Mouse (Mus musculus): ENCODE results near the gene 4933417A18Rik. TPM values are rescaled to one million over a fixed set of nuclear protein-coding genes. Genes with fewer than 3 reads are reported as not detected.
"Not testable (repeated sequence)": the region's sequence is repeated elsewhere in the genome, so short reads cannot be mapped to it uniquely, and the experiment has no call there.

4933417A18Rik gene
- polyA plus RNA-seq, 1 experiment from 2014 or later = not detected

DNA sequence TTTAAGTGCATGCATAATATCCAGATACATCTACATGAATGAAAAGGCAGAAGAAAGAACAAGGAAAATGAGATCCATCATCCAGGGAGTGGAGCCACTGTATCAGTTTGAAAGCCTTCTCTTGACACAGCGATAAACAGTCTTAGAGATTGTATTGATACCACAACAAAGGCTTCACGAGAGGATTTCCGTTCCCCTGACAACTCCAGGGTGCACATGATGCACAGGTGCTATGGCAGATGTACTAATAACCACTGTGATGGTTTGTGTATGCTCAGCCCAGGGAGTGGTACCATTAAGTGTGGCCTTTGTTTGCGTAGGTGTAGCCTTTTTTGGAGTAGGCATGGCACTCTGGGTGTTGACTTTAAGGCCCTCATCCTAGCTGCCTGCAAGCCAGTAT, 32.7 kb downstream of the 4933417A18Rik start:
- H3K4me1 ChIP-seq = no peaks in the 10 kb centered on the region
- 74% methylated on average over 4 of the region's 4 CpGs for WGBS
- no peak overlapping the region for H3K27ac ChIP-seq (replicated peaks)
- no peaks in the 10 kb centered on the region for H3K9me3 ChIP-seq (replicated peaks)
- no peaks in the 10 kb centered on the region for H3K36me3 ChIP-seq
- no peaks in the 10 kb centered on the region for H3K27me3 ChIP-seq
- no peak overlapping the region for H3K4me2 ChIP-seq (replicated peaks)
- no peak overlapping the region for H3K9ac ChIP-seq
- no peak overlapping the region for H3K4me3 ChIP-seq (replicated peaks)
- no peak for ATAC-seq (ENCODE audit: insufficient number of reproducible peaks, low FRiP score, low TSS enrichment, low read depth)

- H3K4me2 ChIP-seq (replicated peaks); H3K9ac ChIP-seq; H3K36me3 ChIP-seq; H3K4me1 ChIP-seq; H3K27ac ChIP-seq (replicated peaks); H3K9me3 ChIP-seq (replicated peaks); H3K27me3 ChIP-seq; ATAC-seq (ENCODE audit: insufficient number of reproducible peaks, low FRiP score, low TSS enrichment, low read depth); H3K4me3 ChIP-seq (replicated peaks): not testable (repeated sequence)
- 82% methylated on average over 3 of the region's 3 CpGs for WGBS
These were observed 33.9 kb downstream of the 4933417A18Rik start for GRCm38 (mm10) chr13:34958158-34958557.

DNA sequence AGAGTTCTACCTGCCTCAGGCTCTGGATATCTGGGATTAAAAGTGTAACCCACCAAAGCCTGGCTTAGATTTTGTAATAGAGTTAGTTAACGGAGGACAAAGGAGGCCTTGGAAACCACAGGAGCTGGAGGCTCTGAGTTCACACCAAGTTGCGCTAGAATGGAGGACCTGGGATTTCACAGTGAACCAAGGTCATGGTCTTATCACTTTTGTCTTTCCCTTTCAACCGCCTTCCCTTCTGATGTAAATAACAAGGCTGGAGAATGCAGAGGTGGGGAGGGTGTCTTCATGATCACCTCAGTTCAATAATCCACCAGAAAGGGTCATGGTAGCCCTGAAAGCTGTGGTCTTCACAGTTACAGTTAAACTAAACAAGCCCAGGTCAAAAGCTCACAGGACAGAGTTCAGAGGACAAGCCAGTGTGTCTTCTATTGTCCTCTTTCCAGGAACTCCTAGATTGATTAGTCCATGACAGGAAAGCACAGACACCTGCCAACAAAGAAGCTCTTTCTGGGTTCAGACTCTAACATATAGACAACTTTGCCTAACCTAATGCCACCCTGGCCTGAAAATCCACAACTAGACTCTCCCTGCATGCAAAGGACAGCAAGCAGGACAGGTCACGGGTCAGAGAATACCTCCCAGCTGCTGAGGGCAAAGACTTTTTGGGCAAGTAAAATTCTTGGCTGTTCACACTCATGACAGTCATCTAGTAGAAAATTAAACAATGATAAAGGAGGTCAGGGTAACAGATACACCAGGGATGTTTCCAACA, 37.0 kb downstream of the 4933417A18Rik start:
- no peak for ATAC-seq (ENCODE audit: insufficient number of reproducible peaks, low FRiP score, low TSS enrichment, low read depth)
- 0 out of 2 replicates have a peak, but pooled peaks cover 4% of the 10 kb centered on the region for H3K4me1 ChIP-seq
- H3K27ac ChIP-seq (replicated peaks) = no peak overlapping the region
- H3K4me2 ChIP-seq (replicated peaks) = no peak overlapping the region
- H3K36me3 ChIP-seq = no peaks in the 10 kb centered on the region
- H3K4me3 ChIP-seq (replicated peaks) = no peak overlapping the region
- H3K27me3 ChIP-seq = peaks cover 10% of the 10 kb centered on the region
- H3K9me3 ChIP-seq (replicated peaks) = no peaks in the 10 kb centered on the region
- 80% methylated on average over 4 of the region's 4 CpGs for WGBS
- no peak overlapping the region for H3K9ac ChIP-seq

DNA sequence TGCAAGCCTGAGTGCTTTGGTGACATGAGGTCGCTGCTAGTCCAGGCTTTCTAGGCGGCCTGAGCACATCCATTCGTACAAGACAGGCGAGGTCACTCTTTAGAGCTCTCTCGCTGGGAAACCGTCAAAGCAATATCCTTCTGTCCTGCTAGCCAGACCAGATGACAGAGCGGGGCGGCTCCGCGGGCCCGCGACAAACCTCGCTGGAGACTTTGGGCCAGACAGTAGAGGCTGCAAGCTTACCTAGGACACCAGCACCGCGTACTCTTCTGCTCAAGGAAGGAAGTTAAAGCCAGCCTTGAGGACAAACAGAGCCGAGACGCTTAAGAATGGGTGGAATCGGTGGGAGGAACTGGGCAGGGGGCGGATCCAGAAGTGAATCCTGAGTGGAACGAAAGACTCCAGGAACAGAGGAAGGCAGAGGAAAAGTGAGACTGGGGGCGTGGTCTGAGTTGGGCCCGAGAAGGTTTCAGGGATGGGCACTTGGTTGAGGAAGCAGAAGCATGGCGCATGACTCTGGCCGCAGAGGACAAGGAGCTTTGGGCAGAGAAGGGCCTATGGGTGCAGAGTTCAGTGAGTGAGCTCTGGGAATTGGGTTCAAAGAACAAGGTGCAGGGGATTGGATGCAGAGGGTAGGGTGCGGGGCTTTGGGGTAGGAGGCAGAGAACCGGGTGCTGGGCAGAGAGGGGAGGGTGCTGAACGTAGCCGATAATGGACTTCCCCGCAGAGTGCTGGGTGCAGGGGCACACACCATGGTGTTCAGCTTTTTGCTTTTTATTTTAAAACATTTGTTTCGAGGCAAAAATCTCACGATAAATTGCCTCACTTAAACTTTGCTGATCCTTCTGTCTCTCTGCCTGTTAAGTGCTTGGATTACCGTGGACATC, 39.5 kb downstream of the 4933417A18Rik start, which contains the start of gene Eci3:
TSS of gene Eci3 (minus strand) at position 300 of the 887 bp plus-strand sequence.
- H3K4me3 ChIP-seq (replicated peaks) = peak within 1 kb of the TSS; percentile 46
- 2% methylated on average over 32 of the region's 32 CpGs for WGBS
- 0 out of 2 replicates have a peak, but pooled peaks cover 4% of the 10 kb centered on the region for H3K4me1 ChIP-seq
- peak within 1 kb of the TSS; percentile 69 for H3K4me2 ChIP-seq (replicated peaks)
- H3K27ac ChIP-seq (replicated peaks) = no peak within 1 kb of the TSS
- no peaks in the 10 kb centered on the region for H3K9me3 ChIP-seq (replicated peaks)
- H3K9ac ChIP-seq = peak within 1 kb of the TSS; percentile 18; the same call in 1 of the 2 replicates
- no peaks in the 10 kb centered on the region for H3K36me3 ChIP-seq
- H3K27me3 ChIP-seq = peaks cover 10% of the 10 kb centered on the region
- ATAC-seq (ENCODE audit: insufficient number of reproducible peaks, low FRiP score, low TSS enrichment, low read depth) = peak; percentile 70

DNA sequence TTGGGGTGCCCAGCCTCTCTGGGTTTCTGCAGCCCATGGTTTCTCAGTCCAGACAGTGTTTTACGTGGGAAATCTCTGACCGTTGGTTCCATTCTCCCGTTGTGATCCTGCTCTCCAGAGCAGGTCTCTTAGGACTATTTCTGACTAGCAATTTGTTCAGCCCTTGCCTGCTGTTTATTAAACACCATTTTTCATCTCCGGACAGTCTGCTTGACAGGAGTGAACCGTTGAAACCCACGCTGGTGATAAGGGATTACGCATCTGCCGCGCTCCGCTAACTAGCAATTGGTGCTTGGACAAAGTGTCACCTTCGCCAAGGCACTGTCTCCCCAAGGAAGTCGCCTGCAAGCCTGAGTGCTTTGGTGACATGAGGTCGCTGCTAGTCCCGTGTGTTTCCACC, 40.2 kb downstream of the 4933417A18Rik start:
- H3K9ac ChIP-seq = 0 out of 2 replicates have a peak overlapping the region, but pooled peaks have one; percentile 12
- H3K27ac ChIP-seq (replicated peaks) = no peak overlapping the region
- peak overlapping the region; percentile 69 for H3K4me2 ChIP-seq (replicated peaks)
- peaks cover 10% of the 10 kb centered on the region for H3K27me3 ChIP-seq
- 3% methylated on average over 14 of the region's 14 CpGs for WGBS
- 0 out of 2 replicates have a peak, but pooled peaks cover 4% of the 10 kb centered on the region for H3K4me1 ChIP-seq
- H3K36me3 ChIP-seq = no peaks in the 10 kb centered on the region
- H3K9me3 ChIP-seq (replicated peaks) = no peaks in the 10 kb centered on the region
- ATAC-seq (ENCODE audit: insufficient number of reproducible peaks, low FRiP score, low TSS enrichment, low read depth) = no peak
- peak overlapping the region; percentile 46 for H3K4me3 ChIP-seq (replicated peaks)

DNA sequence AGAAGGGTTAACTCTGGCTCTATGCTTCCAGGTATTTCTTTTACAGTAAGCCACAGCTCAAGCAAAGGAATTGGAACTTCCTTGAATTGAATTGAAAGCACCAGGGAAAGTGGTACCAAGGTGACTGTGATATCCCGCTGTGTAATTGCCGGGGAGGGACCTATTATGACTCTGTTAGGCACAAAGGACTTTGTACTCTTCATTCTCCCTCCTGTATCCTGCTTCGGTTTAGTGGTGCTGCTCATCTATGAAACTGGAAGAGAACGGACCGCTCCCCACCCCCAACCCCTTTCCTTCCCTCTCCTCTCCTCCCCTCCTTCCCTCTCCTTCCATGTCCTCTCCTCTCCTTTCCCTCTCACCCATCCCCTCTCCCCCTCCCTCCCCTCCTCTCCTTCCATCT, 40.7 kb downstream of the 4933417A18Rik start:
- no peak overlapping the region for H3K27ac ChIP-seq (replicated peaks)
- 9% methylated on average over 5 of the region's 5 CpGs for WGBS
- peaks cover 10% of the 10 kb centered on the region for H3K27me3 ChIP-seq
- no peak for ATAC-seq (ENCODE audit: insufficient number of reproducible peaks, low FRiP score, low TSS enrichment, low read depth)
- peak overlapping the region; percentile 69 for H3K4me2 ChIP-seq (replicated peaks)
- H3K4me3 ChIP-seq (replicated peaks) = peak overlapping the region; percentile 46
- H3K36me3 ChIP-seq = no peaks in the 10 kb centered on the region
- H3K4me1 ChIP-seq = 0 out of 2 replicates have a peak, but pooled peaks cover 4% of the 10 kb centered on the region
- H3K9me3 ChIP-seq (replicated peaks) = no peaks in the 10 kb centered on the region
- no peak overlapping the region for H3K9ac ChIP-seq

GRCm38 (mm10) chr13:34965647-34966046, 41.4 kb downstream of the 4933417A18Rik start:
- H3K4me3 ChIP-seq (replicated peaks); H3K9me3 ChIP-seq (replicated peaks); H3K36me3 ChIP-seq; H3K9ac ChIP-seq; H3K27ac ChIP-seq (replicated peaks); H3K4me1 ChIP-seq; ATAC-seq (ENCODE audit: insufficient number of reproducible peaks, low FRiP score, low TSS enrichment, low read depth); H3K4me2 ChIP-seq (replicated peaks): not testable (repeated sequence)
- WGBS = 63% methylated on average over 9 of the region's 9 CpGs
- peaks cover 10% of the 10 kb centered on the region for H3K27me3 ChIP-seq

GRCm38 (mm10) chr13:34972456-34972855, 48.2 kb downstream of the 4933417A18Rik start:
- H3K4me1 ChIP-seq; H3K9me3 ChIP-seq (replicated peaks); H3K36me3 ChIP-seq; H3K4me3 ChIP-seq (replicated peaks); H3K4me2 ChIP-seq (replicated peaks); H3K9ac ChIP-seq; ATAC-seq (ENCODE audit: insufficient number of reproducible peaks, low FRiP score, low TSS enrichment, low read depth); H3K27ac ChIP-seq (replicated peaks); H3K27me3 ChIP-seq: not testable (repeated sequence)

- 5% methylated on average over 1 of the region's 1 CpGs for WGBS
- no peak overlapping the region for H3K4me2 ChIP-seq (replicated peaks)
- no peaks in the 10 kb centered on the region for H3K9me3 ChIP-seq (replicated peaks)
- H3K27ac ChIP-seq (replicated peaks) = no peak overlapping the region
- ATAC-seq (ENCODE audit: insufficient number of reproducible peaks, low FRiP score, low TSS enrichment, low read depth) = no peak
- no peaks in the 10 kb centered on the region for H3K4me1 ChIP-seq
- no peak overlapping the region for H3K4me3 ChIP-seq (replicated peaks)
- H3K36me3 ChIP-seq = peaks cover 14% of the 10 kb centered on the region
- H3K9ac ChIP-seq = no peak overlapping the region
- H3K27me3 ChIP-seq = no peaks in the 10 kb centered on the region
These were observed 48.9 kb downstream of the 4933417A18Rik start for GRCm38 (mm10) chr13:34973149-34973548.

DNA sequence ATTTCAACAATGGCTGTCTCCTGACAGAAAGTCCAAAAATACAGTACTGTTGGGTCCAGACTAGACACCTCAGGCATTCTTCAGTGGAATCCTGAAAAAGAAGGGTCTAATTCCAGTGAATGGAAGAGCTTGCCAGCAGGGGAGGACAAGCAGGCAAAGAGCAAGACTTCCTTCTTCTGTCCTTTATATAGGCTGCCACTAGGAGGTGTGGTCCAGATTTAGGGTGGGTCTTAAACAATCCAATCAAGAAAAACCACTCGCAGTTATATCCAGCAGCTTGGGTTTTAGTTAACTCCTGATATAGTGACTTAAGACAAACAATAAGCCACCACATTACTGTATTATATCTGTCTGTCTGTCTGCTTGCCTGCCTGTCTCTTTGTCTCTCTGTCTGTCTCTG, 49.6 kb downstream of the 4933417A18Rik start:
- Histone ChIP-seq H3K9me3 (replicated peaks) (no peaks in the 10 kb centered on the region), H3K4me1 (no peaks in the 10 kb centered on the region), H3K4me3 (replicated peaks) (no peak overlapping the region), H3K9ac (no peak overlapping the region), H3K27me3 (no peaks in the 10 kb centered on the region), H3K36me3 (peaks cover 20% of the 10 kb centered on the region), H3K4me2 (replicated peaks) (no peak overlapping the region), H3K27ac (replicated peaks) (no peak overlapping the region)
- WGBS = 37% methylated on average over 1 of the region's 1 CpGs
- no peak for ATAC-seq (ENCODE audit: insufficient number of reproducible peaks, low FRiP score, low TSS enrichment, low read depth)

DNA sequence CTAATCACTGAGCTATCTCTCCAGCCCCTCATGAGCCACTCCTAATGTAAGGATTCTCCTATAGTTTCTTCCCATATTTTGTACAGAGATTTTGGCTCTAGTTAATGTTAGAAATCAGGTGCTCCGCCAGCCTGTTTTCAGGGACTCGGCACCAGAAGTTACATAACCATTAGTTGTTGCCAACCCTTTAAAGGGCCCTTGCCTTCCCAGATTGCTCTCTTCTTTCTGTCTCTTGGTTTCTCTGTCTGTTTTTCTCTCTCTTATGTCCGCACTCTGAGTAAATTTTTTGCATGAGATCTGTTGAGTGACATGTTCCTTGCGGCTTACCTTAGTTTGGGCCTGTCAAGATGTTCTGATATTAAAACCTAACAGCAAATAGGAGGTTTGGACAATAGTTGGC, 51.9 kb downstream of the 4933417A18Rik start:
- 84% methylated on average over 4 of the region's 4 CpGs for WGBS
- H3K9me3 ChIP-seq (replicated peaks) = no peaks in the 10 kb centered on the region
- H3K27me3 ChIP-seq = no peaks in the 10 kb centered on the region
- ATAC-seq (ENCODE audit: insufficient number of reproducible peaks, low FRiP score, low TSS enrichment, low read depth) = no peak
- H3K9ac ChIP-seq = no peak overlapping the region
- no peak overlapping the region for H3K27ac ChIP-seq (replicated peaks)
- H3K36me3 ChIP-seq = peaks cover 41% of the 10 kb centered on the region
- H3K4me3 ChIP-seq (replicated peaks) = no peak overlapping the region
- no peak overlapping the region for H3K4me2 ChIP-seq (replicated peaks)
- no peaks in the 10 kb centered on the region for H3K4me1 ChIP-seq

Measured in embryonic facial prominence, embryonic 15.5 days (tissue).